Mouse (Mus musculus): ENCODE measurements around the gene Vmn2r-ps159.
"Not testable (repeated sequence)": the region's sequence is repeated elsewhere in the genome, so short reads cannot be mapped to it uniquely, and the experiment has no call there.

GRCm38 (mm10) chr4:156341601-156342504 lies 10.9 kb downstream of the Vmn2r-ps159 start:
- not testable (repeated sequence) for TF ChIP-seq ZNF384 (IDR thresholded peaks at IDR 0.05; ENCODE audit: low read depth, low read length); HCFC1 (IDR thresholded peaks at IDR 0.05; ENCODE audit: borderline replicate concordance, insufficient read depth, low read length); ZC3H11A (IDR thresholded peaks at IDR 0.05; ENCODE audit: borderline replicate concordance, low read depth, low read length); CHD2 (IDR thresholded peaks at IDR 0.05; ENCODE audit: low read depth, low read length); MAFK (IDR thresholded peaks at IDR 0.05; ENCODE audit: insufficient read depth, low read depth, low read length)

Data from ES-E14 (cell line).